Mouse (Mus musculus) liver, embryonic 11.5 days (tissue): ENCODE results near the gene Hoxc5. TPM values are rescaled to one million over a fixed set of nuclear protein-coding genes. Genes with fewer than 3 reads are reported as not detected.

Experiments
- microRNA counts: library from miRNA; unstranded; fragments of <30 nt; microRNA quantifications from one replicate; lab custom pipeline; 2015
- microRNA-seq: library from miRNA; unstranded; fragments of <30 nt; microRNA quantifications from one replicate; pipeline ENCODE4, GENCODE M21; 2017; ENCODE audit warnings: borderline number of aligned reads
- polyA plus RNA-seq: library from polyadenylated mRNA; unstranded; fragments of >200 nt; fragmentation: Nextera tagmentation; extraction: Ambion mirVana; gene quantifications from 2 replicates; pipeline ENCODE4 v1.2.1, GENCODE M21; 2014

The Hoxc5 gene
- polyA plus RNA-seq, 1 experiment from 2014 or later = 4.1 TPM

MicroRNA genes within 50 kb of the gene (microRNA counts, 519-probe panel; counts per million panel counts)
- microRNA mmu-miR-615-3p (lab: Ali Mortazavi, UCI) (not detected), microRNA mmu-miR-615-5p (lab: Ali Mortazavi, UCI) (not detected)

Small RNAs within 50 kb of the gene (microRNA-seq; reads per million reads assigned to microRNA genes)
- gene Mir196a-2 = 86.9 reads per million, percentile 47 among the genes with 10 or more reads in this experiment
- gene Mir615 = 1,039 reads per million, percentile 72 among the genes with 10 or more reads in this experiment

Other genes starting within 250 kb of the Hoxc5 start
- gene Calcoco1, start 245.3 kb upstream of the Hoxc5 start, polyA plus RNA-seq = 15.0 and 16.2 TPM in 2 replicates
- not detected in 2 replicates for gene Hoxc13, start 46.3 kb upstream of the Hoxc5 start, polyA plus RNA-seq
- not detected in 2 replicates for gene Hoxc12, start 30.7 kb upstream of the Hoxc5 start, polyA plus RNA-seq
- not detected in 2 replicates for gene Hoxc11, start 13.0 kb upstream of the Hoxc5 start, polyA plus RNA-seq
- 0.18 and 0.43 TPM in 2 replicates for gene Hoxc10, start 647 bp upstream of the Hoxc5 start, polyA plus RNA-seq
- 0.22 and 0.49 TPM in 2 replicates for gene Hoxc9, start 9.0 kb downstream of the Hoxc5 start, polyA plus RNA-seq
- gene Hoxc8, start 23.2 kb downstream of the Hoxc5 start, polyA plus RNA-seq = 1.3 and 1.9 TPM in 2 replicates
- 1.3 and 1.5 TPM in 2 replicates for gene Hoxc6, start 30.8 kb downstream of the Hoxc5 start, polyA plus RNA-seq
- 5.9 and 6.2 TPM in 2 replicates for gene Hoxc4, start 51.5 kb downstream of the Hoxc5 start, polyA plus RNA-seq
- 12.8 and 13.3 TPM in 2 replicates for gene Smug1, start 199.6 kb downstream of the Hoxc5 start, polyA plus RNA-seq